Mouse (Mus musculus): ENCODE data around the gene Capzb.

Capzb gene

DNA sequence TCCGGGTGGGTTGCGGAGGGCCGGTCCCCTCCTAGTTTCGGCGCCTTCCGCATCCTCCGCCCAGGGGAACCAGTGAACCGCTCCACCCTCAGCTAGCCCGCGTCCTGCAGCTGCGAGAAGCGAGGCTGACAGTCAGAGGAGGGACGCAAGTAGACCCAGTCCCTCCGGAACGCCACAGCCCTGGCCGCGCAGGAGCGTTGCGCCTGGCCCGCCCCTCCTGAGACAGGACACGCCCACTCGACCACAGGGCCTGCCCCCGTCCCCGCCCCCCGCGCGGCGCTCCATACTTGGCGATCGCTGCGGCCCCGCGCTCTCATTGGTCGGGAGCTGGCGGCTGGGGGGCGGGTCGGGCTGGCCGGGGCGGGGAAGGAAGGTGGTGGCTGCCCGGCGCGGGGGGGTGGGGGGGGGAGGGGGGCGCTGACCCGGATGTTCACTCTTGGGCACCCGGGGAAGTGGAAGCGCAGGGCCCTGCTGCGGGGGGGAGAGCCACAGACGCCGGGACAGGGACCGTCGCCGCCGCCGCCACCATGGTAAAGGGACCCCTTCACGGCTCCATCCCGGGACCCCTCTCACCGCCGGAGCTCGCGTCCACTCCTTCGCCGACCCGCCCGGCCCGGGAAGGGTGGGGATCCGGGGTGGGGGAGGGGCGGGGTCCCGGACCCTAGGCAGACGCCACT, at the start of gene Capzb:
Gene Capzb (plus strand): TSS at position 401 of the 677 bp plus-strand sequence.
- peak; percentile 98 to 99 for DNase-seq

DNA sequence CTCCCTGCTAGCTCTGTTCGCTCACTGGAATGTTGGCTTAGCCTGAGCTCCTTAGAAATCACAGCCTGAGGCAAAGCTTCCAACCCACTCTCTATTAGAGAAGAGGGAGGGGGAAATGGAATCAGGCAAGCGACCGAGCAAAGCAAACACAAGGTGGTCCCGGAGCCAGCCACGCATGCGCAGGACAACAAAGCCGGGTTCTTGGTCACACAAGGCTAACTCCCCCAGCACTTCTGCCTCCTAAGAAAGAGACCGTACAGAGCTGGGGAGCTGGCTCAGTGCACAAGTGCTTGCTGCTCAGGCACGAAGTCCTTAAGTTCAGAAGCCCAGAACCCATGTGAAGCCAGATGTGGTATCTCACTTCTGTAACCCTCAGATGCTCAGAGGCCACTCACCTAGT, 49.7 kb upstream of the Capzb start:
- peak; percentile 78 to 84 for DNase-seq

DNA sequence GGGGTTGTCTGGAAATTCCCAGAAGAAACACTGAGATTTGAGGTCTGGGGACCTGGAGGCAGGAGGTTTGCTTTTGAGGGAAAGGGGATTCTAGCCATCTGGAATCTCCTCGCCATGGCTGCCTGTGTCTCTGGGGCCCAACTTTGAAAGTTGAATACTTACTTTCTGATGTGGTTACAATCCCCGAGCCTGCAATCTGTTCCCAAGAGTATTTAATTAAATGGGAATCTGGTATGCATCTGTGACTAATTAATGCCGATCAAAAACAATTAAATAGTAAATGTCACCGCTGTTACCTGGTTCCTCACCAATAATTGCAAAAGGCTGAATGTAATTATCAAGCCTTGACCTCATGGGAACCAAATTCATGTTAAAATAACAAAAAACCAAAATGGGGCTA, 48.1 kb upstream of the Capzb start:
- DNase-seq: no peak

DNA sequence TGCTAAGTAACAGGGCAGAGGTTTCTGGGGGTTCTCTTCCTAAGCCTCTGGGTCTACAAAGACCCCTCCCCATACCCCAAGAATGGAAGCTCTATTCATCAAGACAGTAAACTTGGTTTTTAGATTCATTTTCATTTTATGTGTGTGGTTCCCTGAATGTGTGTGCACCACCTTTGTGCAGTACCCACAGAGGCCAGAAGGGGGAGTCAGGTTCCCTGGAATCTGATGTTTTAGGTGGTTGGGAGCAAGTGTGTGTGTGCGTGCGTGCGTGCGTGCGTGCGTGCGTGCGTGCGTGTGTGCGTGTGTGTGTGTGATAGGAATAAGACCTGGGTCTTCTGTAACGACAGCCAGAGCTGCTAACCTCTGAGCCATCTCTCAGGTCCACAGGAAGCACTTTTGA, 47.5 kb upstream of the Capzb start:
- peak; percentile 50 to 54 for DNase-seq

DNA sequence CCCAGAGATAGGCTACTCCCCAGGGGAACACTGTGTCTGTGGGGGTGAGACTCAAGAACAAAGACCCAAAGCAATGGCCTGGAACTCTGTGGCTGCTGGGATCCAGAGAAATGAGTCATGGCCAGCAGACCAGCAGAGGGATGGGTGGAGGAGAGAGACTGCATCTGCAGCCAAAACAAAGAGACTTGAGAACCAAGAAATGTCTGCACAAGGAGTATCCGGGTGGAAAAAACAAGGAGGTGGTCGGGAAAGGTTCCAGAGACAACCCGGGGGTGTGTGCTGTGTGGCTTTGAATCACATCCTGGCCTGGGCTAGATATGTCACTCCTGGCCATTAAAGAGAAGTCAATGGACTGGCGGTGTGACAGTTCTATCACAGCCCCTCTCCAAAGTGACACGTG, 45.9 kb upstream of the Capzb start:
- DNase-seq: peak; percentile 8 to 19

DNA sequence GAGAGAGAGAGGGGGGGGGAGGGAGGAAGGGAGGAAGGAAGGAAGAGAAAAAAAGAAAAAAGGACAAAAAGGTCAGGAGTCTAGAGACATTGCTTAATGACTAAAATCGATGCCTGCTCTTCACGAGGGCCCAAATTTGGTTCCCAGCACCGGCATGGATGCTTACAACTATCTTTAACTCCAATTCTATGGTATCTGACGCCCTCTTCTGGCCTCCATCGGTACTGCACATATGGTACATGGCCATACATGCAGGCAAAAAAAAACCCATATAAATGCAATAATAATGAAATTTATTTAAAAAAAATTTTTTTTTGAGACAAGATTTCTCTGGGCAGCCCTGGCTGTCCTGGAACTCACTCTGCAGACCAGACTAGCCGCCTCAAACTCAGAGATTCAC, 41.3 kb upstream of the Capzb start:
- DNase-seq: no peak

DNA sequence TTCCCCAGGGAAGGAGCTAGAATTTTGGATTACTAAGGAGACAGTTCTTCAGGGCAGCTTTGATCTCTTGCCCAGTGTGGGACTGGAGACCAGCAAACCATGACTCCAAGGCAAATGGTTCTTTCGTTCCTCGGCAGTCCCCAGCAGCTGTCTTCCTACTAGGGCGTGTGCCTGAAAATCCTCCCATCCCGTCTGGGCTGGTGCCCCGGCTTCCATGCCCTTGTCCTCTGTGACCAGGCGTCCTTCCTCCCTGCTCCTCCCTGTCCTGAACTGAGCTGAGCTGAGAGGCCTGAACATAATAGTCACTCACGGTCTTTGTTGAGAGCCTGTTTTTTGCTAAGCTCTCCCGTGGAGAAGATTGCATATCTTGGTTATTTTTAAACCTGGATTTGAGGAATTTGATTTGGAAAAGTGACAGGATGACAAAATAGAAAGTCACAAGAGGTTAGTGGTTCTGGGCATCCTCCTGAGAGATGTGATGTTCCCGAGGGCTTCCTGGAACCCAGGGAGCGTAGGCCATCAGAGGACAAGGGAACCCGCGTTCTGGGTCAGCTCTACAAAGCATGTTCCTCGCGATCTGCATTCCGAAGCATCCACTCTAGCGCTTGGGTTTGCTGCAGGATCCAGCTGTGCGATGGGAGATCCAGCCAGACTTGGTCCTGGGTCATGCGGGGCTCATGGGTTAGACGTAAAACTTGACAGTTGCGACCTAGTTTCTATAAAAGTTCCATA, 38.0 kb upstream of the Capzb start:
- DNase-seq: peak; percentile 7 to 26

DNA sequence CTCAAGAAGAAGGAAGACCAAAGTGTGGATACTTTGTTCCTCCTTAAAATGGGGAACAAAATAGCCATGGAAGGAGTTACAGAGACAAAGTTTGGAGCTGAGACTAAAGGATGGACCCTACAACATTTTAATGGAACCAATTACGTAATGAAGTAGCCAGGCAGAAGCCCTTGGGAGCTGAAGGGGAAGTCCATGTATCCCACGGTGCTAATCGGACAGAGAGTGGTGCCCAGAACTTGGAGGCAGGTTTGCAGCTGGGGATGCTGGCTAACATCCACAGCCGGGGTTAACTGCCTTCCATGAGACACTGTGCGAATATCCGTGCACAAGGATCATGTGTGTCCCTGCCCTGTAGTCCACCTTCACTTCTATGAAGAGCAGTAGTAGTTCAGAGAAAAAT, 36.2 kb upstream of the Capzb start:
- no peak for DNase-seq

DNA sequence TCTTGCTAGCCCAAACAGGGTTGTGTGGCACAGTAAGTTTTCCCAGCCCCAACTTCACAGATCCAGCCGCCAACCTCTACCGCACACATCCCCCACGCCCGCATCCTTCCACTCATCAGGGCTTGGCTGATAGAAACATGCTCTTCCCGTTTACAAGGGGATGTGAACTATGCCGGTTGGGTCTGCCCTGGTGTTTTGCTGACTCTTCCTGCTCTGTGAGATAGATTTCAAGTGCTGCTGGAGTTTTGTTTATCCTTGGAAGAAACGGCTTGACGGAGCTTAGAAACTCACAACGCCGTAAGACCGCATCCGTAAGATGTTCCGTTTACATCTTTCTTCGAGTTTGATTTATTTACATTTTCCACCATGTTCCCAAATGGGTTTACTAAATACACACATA, 34.3 kb upstream of the Capzb start:
- DNase-seq: no peak

DNA sequence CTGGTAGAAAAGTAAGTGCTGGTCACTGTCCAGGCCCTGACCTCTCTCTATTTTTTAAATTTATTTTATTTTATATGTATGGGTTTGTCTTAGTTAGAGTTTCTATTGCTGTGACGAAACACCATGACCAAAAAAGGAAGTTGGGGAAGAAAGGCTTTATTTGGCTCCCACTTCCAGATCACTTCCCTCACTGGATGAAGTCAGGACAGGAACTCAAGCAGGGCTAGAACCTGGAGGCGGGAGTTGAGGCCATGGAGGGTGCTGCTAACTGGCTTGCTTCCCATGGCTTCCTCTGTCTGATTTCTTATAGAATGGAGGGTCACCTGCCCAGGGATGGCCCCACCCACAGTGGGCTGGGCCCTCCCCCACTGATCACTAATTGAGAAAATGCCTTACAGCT, 31.6 kb upstream of the Capzb start:
- DNase-seq: no peak

DNA sequence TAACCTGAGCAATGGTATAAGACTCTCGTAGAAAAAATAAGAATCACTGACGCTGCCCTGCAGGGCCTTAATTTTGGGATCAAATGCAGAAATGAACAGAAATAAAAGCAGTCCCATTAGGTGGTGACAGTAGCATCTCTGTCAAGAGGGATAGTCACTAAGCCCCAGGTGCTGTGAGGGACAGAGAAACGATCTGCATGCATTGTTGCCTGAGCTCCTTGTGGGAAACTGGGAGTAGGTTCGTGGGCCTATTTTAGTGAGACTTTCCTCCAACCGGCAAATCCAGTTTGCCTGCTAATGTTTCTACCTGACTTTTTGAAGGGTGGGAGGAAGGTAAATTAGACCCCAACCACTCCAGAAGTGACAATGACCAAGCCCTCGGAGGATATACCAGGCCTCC, 28.6 kb upstream of the Capzb start:
- DNase-seq: no peak

DNA sequence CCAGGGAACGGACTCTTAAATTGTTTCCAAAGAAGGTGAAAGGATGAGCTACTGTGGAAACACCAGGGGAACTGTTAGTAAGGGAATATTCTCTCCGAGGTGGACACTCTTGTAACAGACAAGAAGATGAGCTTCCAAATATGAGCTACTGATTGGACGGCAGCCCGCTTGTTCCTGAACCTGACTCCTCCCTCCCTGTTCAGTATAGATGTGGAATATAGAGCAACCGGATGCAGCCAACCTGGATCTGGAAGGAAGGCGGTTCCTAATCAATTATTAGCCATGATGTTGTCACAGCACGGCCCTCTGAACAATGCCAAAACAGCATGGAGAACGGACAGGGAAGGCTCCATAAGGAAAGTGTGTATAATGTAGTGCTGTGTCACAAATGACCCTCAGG, 27.4 kb upstream of the Capzb start:
- no peak for DNase-seq

DNA sequence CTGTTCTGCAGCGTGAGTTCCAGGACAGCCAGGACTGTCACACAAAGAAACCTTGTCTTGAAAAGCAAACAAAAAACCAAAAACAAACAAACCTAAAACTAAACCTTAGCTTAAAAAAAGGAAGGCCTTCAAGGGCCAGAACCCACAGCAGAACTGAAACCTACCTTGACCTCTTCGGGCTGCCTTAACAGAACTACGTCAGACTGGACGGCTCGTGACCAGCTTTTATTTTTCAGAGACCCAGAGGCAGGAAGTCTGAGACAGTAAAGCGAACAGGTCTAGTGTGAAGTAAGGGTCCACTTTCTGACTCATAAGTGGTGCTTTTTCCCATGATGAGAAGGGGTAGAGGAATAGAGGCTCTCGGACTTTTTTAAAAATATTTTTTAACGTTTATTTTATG, 26.5 kb upstream of the Capzb start:
- DNase-seq: no peak

DNA sequence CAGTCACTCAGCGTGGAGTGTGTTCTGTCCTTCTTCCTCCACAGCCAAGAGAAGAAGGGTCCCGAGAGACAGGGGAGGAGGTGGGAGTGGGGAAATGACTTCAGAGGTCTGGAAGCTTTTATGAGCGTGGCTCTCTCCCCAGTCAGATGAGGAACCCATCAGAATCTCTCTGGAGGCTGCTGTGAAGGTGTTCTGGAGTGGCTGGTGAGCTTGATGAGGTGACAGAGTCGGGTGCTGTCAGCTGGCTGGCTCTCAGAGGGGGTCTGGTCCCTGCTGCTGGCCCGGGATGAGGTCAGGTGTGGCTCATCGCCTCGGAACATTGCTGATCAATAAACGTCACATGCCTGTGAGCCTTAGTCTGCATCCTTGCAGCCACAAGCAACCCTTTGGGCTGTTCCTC, 25.6 kb upstream of the Capzb start:
- DNase-seq: no peak

DNA sequence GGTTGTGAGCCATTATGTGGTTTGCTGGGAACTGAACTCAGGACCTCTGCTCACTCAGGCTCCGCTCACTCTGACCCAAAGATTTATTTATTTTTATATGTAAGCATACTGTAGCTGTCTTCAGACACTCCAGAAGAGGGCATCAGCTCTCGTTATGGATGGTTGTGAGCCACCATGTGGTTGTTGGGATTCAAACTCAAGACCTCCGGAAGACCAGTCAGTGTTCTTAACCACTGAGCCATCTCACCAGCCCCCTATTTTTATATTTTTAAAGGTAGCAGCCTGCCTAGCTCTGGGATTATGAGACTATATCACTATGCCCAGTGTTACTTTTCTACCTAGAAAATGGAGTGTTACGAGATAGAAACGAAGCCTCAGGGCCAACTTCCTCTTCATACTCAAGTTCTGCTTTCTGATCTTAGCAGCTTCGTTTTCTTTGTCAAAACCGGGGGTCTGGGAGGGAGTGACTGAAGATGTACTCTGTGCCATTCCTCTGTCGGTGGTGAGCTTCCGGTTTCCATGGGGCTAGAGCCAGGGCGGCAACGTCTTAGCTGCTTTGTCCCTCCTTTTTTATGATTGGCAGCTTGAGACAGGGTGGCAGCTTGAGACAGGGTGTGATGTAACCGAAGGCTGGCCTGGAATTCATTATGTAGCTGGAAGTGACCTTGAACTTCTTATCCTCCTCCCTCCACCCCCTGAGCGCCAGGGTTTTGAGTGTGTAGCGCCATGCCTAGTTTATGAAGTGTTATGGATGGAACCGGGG, 23.5 kb upstream of the Capzb start:
- DNase-seq: no peak

DNA sequence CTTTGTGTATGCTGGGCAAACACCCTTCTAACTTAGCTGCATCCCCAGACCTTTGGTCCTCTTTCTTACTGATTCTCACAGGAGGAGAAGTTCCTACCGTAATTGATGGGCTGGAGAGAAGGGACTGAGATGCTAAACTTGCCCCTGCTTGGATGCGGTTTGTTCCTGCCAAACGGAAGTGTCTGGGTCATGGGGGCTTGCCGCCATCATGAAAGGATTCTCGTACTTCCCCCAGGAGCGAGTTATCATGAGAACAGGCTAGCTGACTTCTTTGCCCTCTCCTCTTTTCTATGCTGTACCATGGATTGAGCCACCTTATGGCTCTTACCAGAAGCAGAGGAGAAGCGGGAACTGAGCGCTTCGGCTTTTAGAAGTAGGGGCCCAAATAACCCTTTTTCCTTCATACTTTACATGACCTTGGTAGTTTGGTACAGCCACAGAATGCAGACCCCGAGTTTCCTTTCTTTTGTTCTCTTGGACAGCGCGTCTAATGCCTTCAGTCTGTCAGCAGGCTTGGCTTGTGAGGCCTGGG, 22.9 kb upstream of the Capzb start:
- DNase-seq: no peak

DNA sequence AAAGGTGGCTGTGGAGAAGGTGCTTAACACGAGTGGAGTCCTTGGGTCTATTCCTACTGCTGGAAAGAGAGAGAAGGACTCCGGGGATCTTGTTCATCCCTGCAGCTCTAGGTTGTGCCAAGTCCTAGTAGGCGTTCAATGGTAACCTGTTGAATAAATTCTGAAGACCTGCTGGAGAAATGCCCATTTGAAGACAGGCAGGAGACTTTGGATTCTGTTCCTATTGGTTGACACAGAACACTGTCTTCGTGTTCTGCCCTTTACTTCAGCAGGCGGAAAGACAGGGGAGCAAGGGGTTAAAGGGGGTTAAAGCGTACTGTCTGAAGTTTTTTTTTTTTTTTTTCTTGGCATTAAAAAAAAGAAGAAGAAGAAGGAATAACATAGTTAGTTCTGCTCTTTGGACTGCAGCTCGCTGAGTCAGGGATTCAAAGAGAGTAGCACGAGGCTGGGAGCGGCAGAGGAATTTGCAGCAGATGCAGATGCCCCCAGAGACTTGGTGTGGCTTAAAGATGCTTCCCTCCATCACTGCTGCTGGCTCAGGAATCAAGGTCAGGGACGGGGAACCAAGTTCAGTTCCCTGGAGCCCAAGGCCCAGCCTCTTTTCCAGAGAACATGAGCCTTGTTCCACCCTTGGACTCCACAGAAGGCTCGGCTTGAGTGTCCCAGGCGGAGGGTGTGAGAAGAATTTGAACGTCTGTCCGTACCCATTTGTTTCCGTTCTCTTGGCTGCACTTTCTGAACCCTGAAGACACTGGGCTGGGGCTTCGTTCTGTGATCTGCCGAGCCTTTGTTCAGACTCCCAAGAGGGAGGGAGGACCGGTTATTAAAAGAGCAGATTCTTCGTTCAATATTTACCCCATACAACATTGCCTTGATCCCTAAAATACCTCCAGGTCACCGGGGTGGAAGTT, 17.4 kb upstream of the Capzb start:
- peak; percentile 62 to 76 for DNase-seq

DNA sequence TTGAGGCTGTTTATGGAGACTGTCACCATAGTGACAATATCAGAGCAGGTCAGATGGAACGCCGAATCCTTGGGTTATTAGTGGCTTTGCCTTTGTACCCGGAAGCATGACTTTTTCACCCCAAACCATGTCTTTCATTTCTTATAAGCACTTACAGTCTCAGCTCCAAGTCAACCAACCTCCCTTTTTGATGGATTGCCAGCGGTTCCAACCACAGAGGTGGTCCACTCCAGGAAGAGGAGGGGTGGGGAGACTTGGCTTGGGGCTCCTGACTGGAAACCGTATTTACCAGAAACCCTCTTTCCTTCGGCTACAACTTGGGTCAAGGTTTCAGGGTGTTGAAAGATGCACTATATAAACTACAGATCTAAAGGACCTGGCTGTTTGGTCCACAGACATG, 16.7 kb upstream of the Capzb start:
- peak in 1 of 2 experiments; percentile 49 for DNase-seq

DNA sequence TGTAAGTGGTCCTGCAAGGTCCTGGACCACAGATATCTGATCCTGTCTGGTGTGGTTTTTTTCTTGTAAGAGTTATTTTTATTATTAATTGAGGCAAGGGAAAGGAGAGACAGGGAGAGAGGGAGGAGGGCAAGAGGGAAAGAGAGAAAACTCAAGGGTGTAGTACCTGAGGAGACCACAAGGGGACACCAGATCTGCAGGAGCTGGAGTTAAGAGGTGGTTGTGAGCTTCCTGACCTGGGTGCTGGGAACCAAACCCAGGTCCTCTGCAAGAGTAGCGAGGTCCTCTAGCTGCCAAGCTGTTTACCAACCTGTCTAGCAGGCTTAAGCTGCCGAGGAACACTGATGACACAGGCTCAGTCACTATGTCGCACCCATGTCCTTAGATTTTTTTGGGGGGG, 14.8 kb upstream of the Capzb start:
- DNase-seq: no peak

DNA sequence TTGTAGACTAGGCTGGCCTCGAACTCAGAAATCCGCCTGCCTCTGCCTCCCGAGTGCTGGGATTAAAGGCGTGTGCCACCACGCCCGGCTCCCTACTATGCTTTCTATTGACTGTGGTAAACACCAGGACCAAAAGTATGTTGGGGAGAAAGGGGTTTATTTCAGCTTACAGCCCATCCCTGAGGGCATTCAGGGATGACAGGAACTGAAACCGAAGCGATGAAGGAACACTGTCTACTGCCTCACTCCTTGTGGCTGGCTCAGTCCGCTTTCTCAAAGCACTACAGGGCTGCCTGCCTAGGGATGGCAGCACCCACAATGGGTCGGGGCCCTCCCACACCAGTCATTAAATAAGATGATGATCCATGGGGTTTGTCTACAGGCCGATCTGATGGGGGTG, 14.3 kb upstream of the Capzb start:
- no peak for DNase-seq

DNA sequence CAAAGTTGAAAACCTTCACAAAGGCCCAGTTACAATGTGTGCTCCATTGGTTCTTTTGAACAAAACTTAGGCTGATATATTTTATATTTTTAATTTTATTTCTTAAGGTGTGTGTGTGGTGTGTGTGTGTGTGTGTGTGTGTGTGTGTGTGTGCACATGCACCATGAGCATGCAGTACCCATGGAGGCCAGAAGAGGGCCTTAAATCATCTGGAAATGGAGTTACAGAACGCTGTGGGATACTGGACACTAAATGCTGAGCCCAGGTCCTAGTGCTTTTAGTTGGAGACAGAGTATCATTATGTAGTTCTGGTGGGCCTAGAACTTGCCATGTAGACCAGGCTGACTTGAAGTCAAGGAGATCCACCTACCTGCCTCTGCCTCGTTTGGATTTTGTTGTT, 13.5 kb upstream of the Capzb start:
- DNase-seq: no peak
